Mouse (Mus musculus) frontal cortex, postnatal 10 days (tissue): ENCODE results near the gene Cog1.
A peak's percentile ranks its signal among the peaks of the same experiment; 100 is the strongest.
"Not testable (repeated sequence)": the region's sequence is repeated elsewhere in the genome, so short reads cannot be mapped to it uniquely, and the experiment has no call there.

Experiments
- DNase-seq, 2 experiments: peaks; one replicate each; pipeline ENCODE4 v3.0.0; 2022; ENCODE audit warnings: low spot score in 2 of 2, mixed read lengths in 1 of 2

Cog1 gene

GRCm38 (mm10) chr11:113631862-113632261 is 17.1 kb upstream of the Cog1 start:
- DNase-seq, result no peak

GRCm38 (mm10) chr11:113632303-113632702 is 16.7 kb upstream of the Cog1 start:
- DNase-seq, result no peak

- DNase-seq, result no peak
Measured at GRCm38 (mm10) chr11:113633398-113633797, 15.6 kb upstream of the Cog1 start.

- DNase-seq, result no peak
Measured at GRCm38 (mm10) chr11:113634699-113635121, 14.3 kb upstream of the Cog1 start.

GRCm38 (mm10) chr11:113638680-113639079 is 10.3 kb upstream of the Cog1 start:
- no peak for DNase-seq

- DNase-seq, result no peak
Measured at GRCm38 (mm10) chr11:113645181-113645580, 3.8 kb upstream of the Cog1 start.

GRCm38 (mm10) chr11:113648152-113648551 is 817 bp upstream of the Cog1 start:
- peak; percentile 73 to 74 for DNase-seq

GRCm38 (mm10) chr11:113649353-113650210 is 613 bp downstream of the Cog1 start, which contains the start of gene Slc39a11:
Gene Slc39a11 (minus strand): TSS chr11:113650079.
- peak in 1 of 2 experiments; percentile 61 for DNase-seq

- no peak for DNase-seq
Measured at GRCm38 (mm10) chr11:113651206-113651906, 2.4 kb downstream of the Cog1 start.

- no peak for DNase-seq
Measured at GRCm38 (mm10) chr11:113651907-113652273, 2.9 kb downstream of the Cog1 start.

GRCm38 (mm10) chr11:113652516-113652915 is 3.5 kb downstream of the Cog1 start:
- no peak for DNase-seq

GRCm38 (mm10) chr11:113654105-113654504 is 5.1 kb downstream of the Cog1 start:
- DNase-seq, result no peak

DNA sequence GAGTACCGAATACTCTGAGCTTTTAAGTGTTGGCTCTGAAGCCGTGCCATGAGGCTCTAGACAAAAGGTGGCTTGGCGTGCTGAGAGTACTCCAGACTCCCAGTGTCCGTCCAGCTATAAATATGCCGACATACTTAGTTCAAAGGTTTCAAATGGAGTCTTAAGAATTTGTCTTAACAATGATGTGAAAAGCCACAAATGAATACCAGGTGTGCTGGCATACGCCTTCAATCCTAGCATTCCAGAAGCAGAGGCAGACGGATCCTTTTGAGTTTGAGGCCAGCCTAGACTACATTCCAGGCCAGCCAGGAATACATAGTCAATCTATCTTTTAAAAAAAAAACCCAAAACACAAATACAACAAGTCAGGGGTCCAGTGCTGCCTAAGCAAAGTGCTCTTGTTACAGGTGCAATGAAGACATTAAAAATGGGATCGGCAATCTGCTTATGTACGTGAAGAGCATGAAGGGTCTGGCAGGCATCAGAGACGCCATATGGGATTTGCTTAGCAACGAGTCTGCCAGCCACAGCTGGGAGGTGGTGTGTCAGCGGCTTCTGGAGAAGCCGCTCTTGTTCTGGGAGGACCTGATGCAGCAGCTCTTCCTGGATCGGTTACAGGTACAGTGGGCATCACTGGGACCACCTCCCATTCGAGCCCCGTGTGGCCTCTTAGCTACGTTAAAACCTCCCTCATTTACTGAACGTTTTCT is 5.7 kb downstream of the Cog1 start:
- no peak for DNase-seq

- no peak for DNase-seq
Measured at GRCm38 (mm10) chr11:113656511-113656932, 7.6 kb downstream of the Cog1 start.

DNA sequence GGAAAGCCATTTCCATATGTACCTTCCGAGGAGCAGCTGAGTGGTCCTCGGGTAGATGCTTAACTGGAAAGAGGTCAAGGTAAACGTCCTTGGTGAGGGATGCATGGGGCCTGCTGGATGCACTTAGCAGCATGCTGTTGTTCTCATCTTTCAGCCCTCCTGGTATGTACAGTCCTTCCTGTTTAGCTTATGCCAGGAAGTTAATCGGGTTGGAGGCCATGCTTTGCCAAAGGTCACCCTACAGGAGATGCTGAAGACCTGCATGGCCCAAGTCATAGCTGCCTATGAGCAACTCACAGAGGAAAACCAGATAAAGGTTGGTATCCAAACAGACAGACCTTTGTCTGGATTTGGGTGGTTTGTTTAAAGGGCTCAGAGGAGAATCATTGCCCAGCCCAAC is 8.3 kb downstream of the Cog1 start:
- DNase-seq, result no peak

DNA sequence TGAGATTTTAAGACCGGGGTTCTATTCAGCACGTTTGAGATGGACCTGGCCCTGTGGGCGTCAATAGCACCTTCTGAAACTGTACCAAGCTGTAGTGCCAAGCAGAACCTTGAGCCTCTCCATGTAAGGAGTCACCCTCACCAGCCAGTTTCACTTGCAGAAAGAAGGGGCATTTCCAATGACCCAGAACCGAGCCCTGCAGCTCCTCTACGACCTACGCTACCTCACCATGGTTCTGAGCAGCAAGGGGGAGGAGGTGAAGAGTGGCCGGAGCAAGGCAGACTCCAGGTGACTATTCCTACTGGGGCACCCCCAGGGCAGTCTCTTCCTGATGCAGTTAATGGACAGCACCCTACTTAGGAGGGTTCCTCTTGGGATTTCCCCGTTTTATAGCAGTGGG is 9.3 kb downstream of the Cog1 start:
- DNase-seq, result no peak

DNA sequence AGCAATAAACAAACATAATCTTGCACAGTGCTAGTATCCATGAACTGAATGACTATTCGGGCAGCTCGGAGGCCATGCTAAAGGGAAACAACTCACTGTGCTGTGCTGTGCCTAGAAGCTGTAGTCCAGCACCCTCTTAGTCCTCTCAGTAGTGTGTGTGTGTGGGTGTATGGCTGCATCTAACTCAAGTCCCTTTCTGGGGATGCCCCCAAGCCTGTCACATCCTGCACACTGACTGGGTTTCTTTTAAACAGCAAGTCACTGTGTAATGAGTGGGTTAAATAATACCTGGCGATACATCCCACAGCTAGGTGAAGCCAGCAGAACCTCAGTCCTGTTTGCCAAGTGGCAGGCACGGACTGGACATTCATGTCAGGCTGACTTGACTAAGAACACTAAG is 9.8 kb downstream of the Cog1 start:
- no peak for DNase-seq

DNA sequence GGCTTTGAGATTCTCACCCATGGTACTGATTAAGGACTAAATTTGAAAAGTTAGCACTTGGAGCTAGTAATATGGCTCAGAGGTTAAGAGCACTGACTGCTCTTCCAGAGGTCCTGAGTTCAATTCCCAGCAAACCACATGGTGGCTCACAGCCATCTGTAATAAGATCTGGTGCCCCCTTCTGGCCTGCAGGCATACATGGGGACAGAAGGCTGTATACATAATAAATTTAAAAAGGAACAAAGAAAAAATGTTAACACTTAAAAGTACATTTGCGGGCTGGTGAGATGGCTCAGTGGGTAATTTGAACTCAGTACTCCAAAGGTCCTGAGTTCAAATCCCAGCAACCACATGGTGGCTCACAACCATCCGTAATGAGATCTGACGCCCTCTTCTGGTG is 11.2 kb downstream of the Cog1 start:
- not testable (repeated sequence) for DNase-seq

DNA sequence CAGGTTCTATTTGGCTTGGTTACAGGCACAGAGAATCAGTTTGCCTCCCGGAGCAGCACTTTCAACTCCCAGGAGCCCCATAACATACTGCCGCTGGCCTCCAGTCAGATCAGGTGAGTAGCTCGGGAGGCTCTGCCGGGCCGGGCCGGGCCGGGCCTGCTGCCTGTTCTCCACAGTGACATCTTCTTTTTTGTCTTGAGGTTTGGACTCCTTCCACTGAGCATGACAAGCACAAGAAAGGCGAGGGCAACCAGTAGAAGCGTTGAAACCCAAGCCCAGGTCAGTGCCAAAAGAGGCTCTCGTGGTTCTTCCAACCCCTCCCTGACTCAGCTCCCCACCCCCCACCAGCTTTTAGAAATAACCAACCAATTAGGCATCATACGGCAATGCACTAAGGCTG is 12.0 kb downstream of the Cog1 start:
- DNase-seq, result no peak

DNA sequence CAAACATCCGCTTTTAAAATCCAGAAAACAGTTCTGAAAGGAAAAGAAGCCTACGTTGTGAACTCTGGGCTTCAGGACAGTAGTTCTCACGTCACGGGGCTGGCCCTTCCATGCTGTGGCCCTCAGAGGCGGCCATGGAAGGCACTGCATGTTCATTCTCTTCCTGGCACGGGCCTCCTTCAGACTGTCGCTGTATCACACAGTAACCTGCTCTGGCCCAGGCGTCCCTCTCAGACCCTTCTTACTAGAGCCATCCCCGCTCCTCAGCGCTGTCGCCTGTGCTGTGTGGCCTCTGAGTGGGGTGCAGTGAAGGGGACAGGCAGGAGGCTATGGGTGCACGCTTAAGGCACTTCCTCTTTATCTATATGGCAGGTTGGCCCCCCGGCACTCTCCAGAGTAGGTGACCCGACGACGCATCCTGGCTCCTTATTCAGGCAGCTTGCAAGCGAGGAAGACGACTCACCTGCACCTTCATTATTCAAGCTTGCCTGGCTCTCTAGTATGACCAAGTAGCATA is 12.9 kb downstream of the Cog1 start:
- DNase-seq, result no peak

- no peak for DNase-seq
Measured at GRCm38 (mm10) chr11:113664279-113664678, 15.3 kb downstream of the Cog1 start.

GRCm38 (mm10) chr11:113666205-113666604 is 17.2 kb downstream of the Cog1 start:
- no peak for DNase-seq
